Mouse (Mus musculus): ENCODE results near the gene Nsmf.

DNA sequence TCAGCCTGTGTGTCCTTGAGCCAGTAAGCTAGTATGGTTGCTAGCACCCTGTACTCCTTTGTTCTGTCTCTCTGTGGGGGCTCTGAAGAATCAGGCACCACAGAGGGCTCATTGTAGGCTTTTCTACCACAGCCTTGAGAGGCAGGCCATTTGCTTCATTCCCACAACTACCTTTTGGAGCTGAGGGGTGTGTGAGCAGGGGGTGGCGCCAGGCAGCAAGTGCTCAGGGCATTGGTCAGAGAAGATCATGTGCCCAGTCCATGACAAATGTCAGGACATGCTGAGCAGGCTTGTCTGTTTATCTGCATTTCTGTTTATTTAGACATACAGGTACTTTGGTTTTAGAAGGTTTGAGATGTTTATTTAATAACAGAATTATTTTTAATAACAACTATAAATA lies 29.0 kb upstream of the Nsmf start:
- TF ChIP-seq GATA1 (IDR thresholded peaks at IDR 0.05; ENCODE audit: borderline replicate concordance, low read length) (no peak), FLI1 (IDR thresholded peaks at IDR 0.05; ENCODE audit: low read length) (no peak)
